Mouse (Mus musculus) megakaryocyte-erythroid progenitor cell, adult 5 weeks (primary cell): Measurements from ENCODE around the gene E130218I03Rik. TPM values are rescaled to one million over a fixed set of nuclear protein-coding genes. Genes with fewer than 3 reads are reported as not detected.

Experiments used
- polyA plus RNA-seq: library from polyadenylated mRNA; stranded (reverse); fragments of >175 nt; gene quantifications from 2 replicates; pipeline ENCODE4 v1.2.3, GENCODE M21; 2012

E130218I03Rik gene
- polyA plus RNA-seq = 0.10 and 0.25 TPM in 2 replicates

GRCm38 (mm10) chr4:134243516-134244250 is at the start of gene E130218I03Rik:
Gene E130218I03Rik, plus strand, starts transcription at chr4:134243662.

GRCm38 (mm10) chr4:134202904-134203303 is 40.6 kb upstream of the E130218I03Rik start, which contains the start of gene Gm7534:
Gene Gm7534, minus strand, starts transcription at chr4:134203004.

GRCm38 (mm10) chr4:134227194-134227593 is 16.3 kb upstream of the E130218I03Rik start, which contains the start of gene Catsper4:
Gene Catsper4, minus strand, starts transcription at chr4:134227383.

GRCm38 (mm10) chr4:134238279-134238651 is 5.2 kb upstream of the E130218I03Rik start, which contains the start of gene Cnksr1:
Gene Cnksr1, minus strand, starts transcription at chr4:134238399.

GRCm38 (mm10) chr4:134245148-134245843 is 1.8 kb downstream of the E130218I03Rik start, which contains the start of gene Zfp593:
Gene Zfp593, minus strand, starts transcription at chr4:134245592.

GRCm38 (mm10) chr4:134246719-134247258 is 3.3 kb downstream of the E130218I03Rik start, which contains the start of gene Gm30191:
Gene Gm30191, plus strand, starts transcription at chr4:134246935.

GRCm38 (mm10) chr4:134253722-134254324 is 10.4 kb downstream of the E130218I03Rik start, which contains the start of gene Grrp1:
Gene Grrp1, minus strand, starts transcription at chr4:134254106.

GRCm38 (mm10) chr4:134287575-134288025 is 44.1 kb downstream of the E130218I03Rik start, which contains the start of gene Pdik1l:
Gene Pdik1l, minus strand, starts transcription at chr4:134287895.

Other genes with a start within 250 kb of the E130218I03Rik start
- 24.5 and 27.5 TPM in 2 replicates for gene Dhdds, start 242.7 kb upstream of the E130218I03Rik start, polyA plus RNA-seq
- gene Lin28a, start 224.8 kb upstream of the E130218I03Rik start, polyA plus RNA-seq = 0.30 and 0.51 TPM in 2 replicates
- gene Zfp683, start 189.8 kb upstream of the E130218I03Rik start, polyA plus RNA-seq = 0.15 TPM in 1 of 2 replicates, not detected in the other
- 1.4 and 2.4 TPM in 2 replicates for gene Crybg2, start 182.8 kb upstream of the E130218I03Rik start, polyA plus RNA-seq
- 131 and 232 TPM in 2 replicates for gene Cd52, start 148.6 kb upstream of the E130218I03Rik start, polyA plus RNA-seq
- 33.5 and 39.3 TPM in 2 replicates for gene Ubxn11, start 141.1 kb upstream of the E130218I03Rik start, polyA plus RNA-seq
- gene Sh3bgrl3, start 114.9 kb upstream of the E130218I03Rik start, polyA plus RNA-seq = 886 and 1,036 TPM in 2 replicates
- 41.4 and 47.6 TPM in 2 replicates for gene Cep85, start 56.5 kb upstream of the E130218I03Rik start, polyA plus RNA-seq
- not detected in 2 replicates for gene Gm7534, start 40.7 kb upstream of the E130218I03Rik start, polyA plus RNA-seq
- not detected in 2 replicates for gene Catsper4, start 16.3 kb upstream of the E130218I03Rik start, polyA plus RNA-seq
- 0.23 and 0.50 TPM in 2 replicates for gene Cnksr1, start 5.3 kb upstream of the E130218I03Rik start, polyA plus RNA-seq
- 60.4 and 65.0 TPM in 2 replicates for gene Zfp593, start 1.9 kb downstream of the E130218I03Rik start, polyA plus RNA-seq
- not detected in 2 replicates for gene Gm30191, start 3.3 kb downstream of the E130218I03Rik start, polyA plus RNA-seq
- gene Grrp1, start 10.4 kb downstream of the E130218I03Rik start, polyA plus RNA-seq = 0.43 and 0.83 TPM in 2 replicates
- 1.9 and 3.0 TPM in 2 replicates for gene Pdik1l, start 44.2 kb downstream of the E130218I03Rik start, polyA plus RNA-seq
- gene Trim63, start 71.5 kb downstream of the E130218I03Rik start, polyA plus RNA-seq = not detected in 2 replicates
- 0.09 and 0.11 TPM in 2 replicates for gene Slc30a2, start 99.5 kb downstream of the E130218I03Rik start, polyA plus RNA-seq
- gene Extl1, start 140.2 kb downstream of the E130218I03Rik start, polyA plus RNA-seq = 0.08 TPM in 1 of 2 replicates, not detected in the other
- 9.7 and 16.6 TPM in 2 replicates for gene Pafah2, start 152.7 kb downstream of the E130218I03Rik start, polyA plus RNA-seq
- gene Stmn1, start 224.7 kb downstream of the E130218I03Rik start, polyA plus RNA-seq = 421 and 705 TPM in 2 replicates